Mouse (Mus musculus): ENCODE data around the gene Arpc1a.

Gene Arpc1a

GRCm38 (mm10) chr5:145139571-145140519 is 56.2 kb downstream of the Arpc1a start, which contains the start of the genes Pdap1 and Bud31:
TSS of gene Pdap1 (minus strand) at chr5:145140238.
TSS of gene Bud31 (plus strand) at chr5:145140362.
- peak; percentile 97 for DNase-seq (ENCODE audit: low read depth, low spot score)

- no peak for DNase-seq (ENCODE audit: low read depth, low spot score)
Measured at GRCm38 (mm10) chr5:145140611-145141010, 57.0 kb downstream of the Arpc1a start.

DNA sequence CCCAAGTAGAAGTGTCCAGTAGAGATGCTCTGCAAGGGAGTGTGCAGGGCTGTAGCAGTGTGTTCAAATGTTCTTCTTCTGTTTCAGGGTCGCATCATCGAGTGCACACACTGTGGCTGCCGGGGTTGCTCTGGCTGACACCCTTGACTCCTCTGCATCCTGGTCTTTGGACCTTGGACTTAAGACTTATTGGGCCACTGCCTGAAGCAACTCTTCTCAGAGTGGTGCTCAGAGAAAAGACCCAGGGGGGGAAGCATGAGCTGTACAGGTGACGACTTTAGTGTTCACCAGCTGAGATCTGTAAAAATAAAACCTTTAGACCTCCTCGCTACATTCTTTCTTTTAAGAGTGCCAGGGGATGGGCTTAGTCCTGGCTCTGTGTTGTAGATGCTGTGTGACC is 64.1 kb downstream of the Arpc1a start:
- DNase-seq (ENCODE audit: low read depth, low spot score): no peak

- no peak for DNase-seq (ENCODE audit: low read depth, low spot score)
Measured at GRCm38 (mm10) chr5:145149294-145149693, 65.7 kb downstream of the Arpc1a start.

DNA sequence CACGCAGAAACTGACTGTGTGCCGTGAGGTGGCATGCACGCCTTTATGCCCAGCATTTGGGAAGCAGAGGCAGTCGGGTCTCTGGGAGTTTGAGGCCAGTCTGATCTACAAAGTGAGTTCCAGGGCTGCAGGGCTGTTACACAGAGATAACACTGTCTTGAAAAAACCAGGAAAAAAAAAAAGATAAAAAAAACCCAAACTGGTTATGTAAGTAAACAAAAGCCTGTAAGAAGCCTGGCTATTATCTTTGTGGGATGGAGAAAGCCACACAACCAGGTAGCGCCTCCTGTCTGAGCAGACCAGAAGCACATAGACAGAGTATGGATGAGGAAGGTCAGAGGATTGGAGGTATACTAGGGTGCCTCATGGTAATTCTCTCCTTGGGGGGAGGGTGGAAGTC is 69.1 kb downstream of the Arpc1a start:
- no peak for DNase-seq (ENCODE audit: low read depth, low spot score)
